Mouse (Mus musculus) kidney, postnatal 4 days (tissue): ENCODE results near the gene Shld1.
A peak's percentile ranks its signal among the peaks of the same experiment; 100 is the strongest.

Source experiments
- DNase-seq, 2 experiments: peaks; one replicate each; pipeline ENCODE4 v3.0.0; 2021; ENCODE audit warnings: mixed read lengths in 2 of 2

The Shld1 gene

GRCm38 (mm10) chr2:132725376-132725905, 38.7 kb downstream of the Shld1 start:
- DNase-seq = no peak

- no peak for DNase-seq
Measured at GRCm38 (mm10) chr2:132726156-132726555, 39.4 kb downstream of the Shld1 start.

- DNase-seq = no peak
Measured at GRCm38 (mm10) chr2:132732940-132733339, 46.2 kb downstream of the Shld1 start.

GRCm38 (mm10) chr2:132733603-132734573, 47.2 kb downstream of the Shld1 start:
- no peak for DNase-seq

GRCm38 (mm10) chr2:132738816-132739432, 52.2 kb downstream of the Shld1 start:
- no peak for DNase-seq

- DNase-seq = peak; percentile 30 to 65
Measured at GRCm38 (mm10) chr2:132741862-132742347, 55.2 kb downstream of the Shld1 start.

- DNase-seq = no peak
Measured at GRCm38 (mm10) chr2:132744866-132745265, 58.1 kb downstream of the Shld1 start.

GRCm38 (mm10) chr2:132746108-132746507, 59.4 kb downstream of the Shld1 start:
- no peak for DNase-seq

GRCm38 (mm10) chr2:132750726-132751125, 64.0 kb downstream of the Shld1 start:
- DNase-seq = no peak

GRCm38 (mm10) chr2:132751141-132752066, 64.7 kb downstream of the Shld1 start:
- DNase-seq = no peak

GRCm38 (mm10) chr2:132752398-132752797, 65.7 kb downstream of the Shld1 start:
- DNase-seq = no peak

- DNase-seq = no peak
Measured at GRCm38 (mm10) chr2:132753137-132753536, 66.4 kb downstream of the Shld1 start.

- DNase-seq = no peak
Measured at GRCm38 (mm10) chr2:132757911-132758310, 71.2 kb downstream of the Shld1 start.

GRCm38 (mm10) chr2:132770822-132771221, 84.1 kb downstream of the Shld1 start:
- DNase-seq = no peak

- DNase-seq = no peak
Measured at GRCm38 (mm10) chr2:132780978-132781377, 94.2 kb downstream of the Shld1 start, which contains the start of gene Chgb. Gene Chgb (plus strand): TSS chr2:132781278.

- peak; percentile 98 for DNase-seq
Measured at GRCm38 (mm10) chr2:132781439-132782068, 94.8 kb downstream of the Shld1 start.

- DNase-seq = no peak
Measured at GRCm38 (mm10) chr2:132784039-132784438, 97.3 kb downstream of the Shld1 start.

GRCm38 (mm10) chr2:132793441-132794203, 106.9 kb downstream of the Shld1 start:
- DNase-seq = no peak

- no peak for DNase-seq
Measured at GRCm38 (mm10) chr2:132794204-132794586, 107.5 kb downstream of the Shld1 start.
